In genomic region chr16:96398806-96399205, GRCm38 (mm10) we compare ENCODE assay signal across 21 mouse cellular contexts. TPM values are rescaled to one million over a fixed set of nuclear protein-coding genes. Genes with fewer than 3 reads are reported as not detected.
"Had no signal": no experiment of that assay in that cellular context is flagged by ENCODE, and none has a peak within 500 bp of the region (broad histone marks: within the 10 kb centered on the region; RNA-seq: fewer than 3 reads in every experiment).

No protein-coding gene starts in this region.

- DNase-seq: left cerebral cortex, postnatal 4 days; liver; liver, embryonic 13.5 days; liver, postnatal 0 days; lung, adult 18-20 months; lung, adult 2 months; lung, embryonic 14.5 days; lung, postnatal 10 days; lung, postnatal 14 days; lung, postnatal 36 days; lung, postnatal 4 days; midbrain, embryonic 14.5 days had no signal

RNA-seq across cellular contexts. Expression of gene Itgb2l, which starts 44.6 kb away (rescaled TPM):
- total RNA-seq: left cerebral cortex, adult 8-10 months; left cerebral cortex, postnatal 10 days; left cerebral cortex, postnatal 14 days; left cerebral cortex, postnatal 25 days; left cerebral cortex, postnatal 36 days; left cerebral cortex, postnatal 4 days; liver, adult 2 months; megakaryocyte-erythroid progenitor cell, adult 5-6 weeks; midbrain, postnatal 0 days; monocyte, adult 5-6 weeks had no signal
